Mouse (Mus musculus) frontal cortex, adult (tissue): Measurements from ENCODE around the gene Gm42906.

Experiments used
- ATAC-seq: cut with Nextera tagmentation; 2 replicates; pipeline ENCODE4 v1.9.2; 2017; ENCODE audit warnings: mild to moderate bottlenecking, moderate library complexity, mixed read lengths; ENCODE audit not compliant: low TSS enrichment

Gene Gm42906

DNA sequence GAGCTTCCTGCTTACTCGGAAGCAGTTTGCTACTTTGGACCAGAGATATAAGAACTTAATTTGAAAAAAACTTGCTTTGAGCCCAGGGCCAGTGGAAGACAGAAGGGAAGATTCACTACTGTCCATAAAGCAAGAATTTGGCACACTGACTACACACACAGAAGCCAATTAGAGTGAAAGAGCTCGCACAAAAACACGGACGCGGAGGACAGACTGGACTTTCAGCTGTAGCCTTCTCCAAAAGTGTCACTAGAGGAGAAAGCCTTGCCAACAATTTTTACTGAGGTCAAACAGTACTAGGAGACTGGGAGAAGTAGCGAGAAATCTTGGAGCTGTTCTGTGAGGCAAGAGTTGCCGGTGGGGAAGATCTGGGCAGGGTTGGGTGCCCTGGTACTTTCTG lies 128.4 kb downstream of the Gm42906 start:
- no peak for ATAC-seq

- no peak for ATAC-seq
These were observed 129.6 kb downstream of the Gm42906 start for GRCm38 (mm10) chr5:151298371-151298770.

- ATAC-seq, result no peak
These were observed 131.7 kb downstream of the Gm42906 start for GRCm38 (mm10) chr5:151296244-151296643.

DNA sequence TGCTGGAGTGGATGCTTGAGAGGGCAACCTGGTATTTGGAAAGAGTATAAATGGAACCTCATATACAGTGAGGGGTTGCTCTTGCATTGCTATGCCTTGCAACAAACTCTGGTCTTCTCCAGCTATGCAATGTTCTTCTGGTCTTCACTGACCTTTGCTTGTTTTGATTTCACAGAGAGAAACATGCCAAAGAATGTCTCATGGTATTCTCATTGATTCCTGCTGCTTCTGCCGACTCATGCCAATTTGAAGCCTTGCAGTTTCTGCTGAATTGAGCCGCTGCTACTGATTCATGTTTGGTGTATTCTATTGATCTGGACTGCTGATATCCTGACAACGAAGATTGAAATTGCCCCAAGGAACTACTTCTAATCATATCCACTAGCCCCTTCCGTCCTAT lies 134.4 kb downstream of the Gm42906 start:
- no peak for ATAC-seq

GRCm38 (mm10) chr5:151292310-151292709 lies 135.7 kb downstream of the Gm42906 start:
- no peak for ATAC-seq

DNA sequence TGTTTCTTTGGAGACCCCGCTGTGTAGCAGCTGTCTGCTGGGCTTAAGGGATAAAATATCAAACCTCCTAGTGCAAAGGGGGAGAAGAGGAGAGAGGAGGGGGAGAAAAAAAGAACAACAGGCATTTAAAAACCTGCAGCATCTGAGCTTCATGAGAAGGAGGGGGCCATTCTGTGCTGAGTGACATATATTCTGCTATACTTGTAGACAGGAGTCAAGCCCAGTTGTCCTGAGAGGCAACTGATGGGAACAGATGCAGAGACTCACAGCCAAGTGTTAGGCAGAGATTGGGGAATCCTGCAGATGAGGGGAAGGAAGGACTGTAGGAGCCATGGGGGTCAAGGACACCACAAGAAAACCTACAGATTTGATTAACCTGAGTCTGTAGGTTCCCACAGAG lies 141.6 kb downstream of the Gm42906 start:
- no peak for ATAC-seq

DNA sequence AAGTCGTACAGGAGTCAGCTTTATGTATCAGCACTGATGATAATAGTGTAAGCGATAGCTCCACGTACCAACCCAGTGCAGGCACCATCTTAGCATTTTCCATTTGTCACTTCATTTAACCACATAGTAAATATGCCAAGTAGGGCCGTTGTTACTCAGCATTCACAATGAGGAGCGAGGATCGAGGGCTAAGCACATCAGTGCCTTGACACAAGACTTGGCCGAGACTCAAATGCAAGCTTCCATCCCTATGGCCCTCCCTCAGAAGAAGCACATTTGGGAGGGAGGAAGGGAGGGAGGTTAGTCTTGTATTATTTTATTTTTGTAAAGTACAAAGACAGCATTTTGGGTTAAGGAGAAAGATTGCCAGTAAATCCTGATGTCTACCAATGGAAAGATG lies 148.4 kb downstream of the Gm42906 start:
- no peak for ATAC-seq

GRCm38 (mm10) chr5:151277927-151278326 lies 150.0 kb downstream of the Gm42906 start:
- ATAC-seq, result no peak

- no peak for ATAC-seq
These were observed 152.0 kb downstream of the Gm42906 start for GRCm38 (mm10) chr5:151275986-151276385.

DNA sequence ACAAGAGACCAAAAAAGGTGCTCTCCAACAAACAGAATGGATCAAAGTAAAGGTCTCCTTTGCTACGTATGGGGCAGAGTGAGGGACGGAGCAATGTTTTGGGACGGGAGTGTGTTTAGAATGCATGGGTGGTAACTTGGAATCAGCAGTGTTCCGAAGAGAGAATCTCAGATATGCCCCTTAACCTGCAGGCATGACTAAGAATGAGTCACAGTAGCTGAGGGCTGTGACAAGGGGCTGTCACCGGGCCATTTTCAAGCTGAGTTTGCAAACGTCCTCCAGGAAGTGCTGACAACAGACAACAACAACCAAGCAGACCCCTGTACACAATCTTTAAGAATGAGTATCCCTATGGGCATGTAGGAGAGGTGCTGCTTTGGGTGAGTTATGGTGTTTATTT lies 153.7 kb downstream of the Gm42906 start:
- ATAC-seq, result no peak

DNA sequence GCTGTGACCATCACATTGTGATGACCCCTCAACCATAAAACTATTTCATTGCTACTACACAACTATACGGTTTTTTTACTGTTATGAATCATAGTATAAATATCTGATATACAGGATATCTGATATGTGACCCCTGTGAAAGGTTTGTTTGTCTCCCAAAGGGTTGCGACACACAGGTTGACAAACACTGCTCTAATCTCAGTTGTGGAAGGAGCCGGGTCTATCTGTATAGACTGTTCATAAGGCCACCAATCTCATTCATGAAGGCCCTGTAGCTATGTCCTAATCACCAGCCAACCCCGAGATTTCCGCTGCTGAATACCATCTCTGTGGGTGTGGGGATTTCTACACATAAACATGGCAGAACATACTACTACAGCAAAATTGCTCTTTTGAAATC lies 157.1 kb downstream of the Gm42906 start:
- ATAC-seq, result no peak

GRCm38 (mm10) chr5:151266896-151267634 lies 160.9 kb downstream of the Gm42906 start:
- ATAC-seq, result no peak

DNA sequence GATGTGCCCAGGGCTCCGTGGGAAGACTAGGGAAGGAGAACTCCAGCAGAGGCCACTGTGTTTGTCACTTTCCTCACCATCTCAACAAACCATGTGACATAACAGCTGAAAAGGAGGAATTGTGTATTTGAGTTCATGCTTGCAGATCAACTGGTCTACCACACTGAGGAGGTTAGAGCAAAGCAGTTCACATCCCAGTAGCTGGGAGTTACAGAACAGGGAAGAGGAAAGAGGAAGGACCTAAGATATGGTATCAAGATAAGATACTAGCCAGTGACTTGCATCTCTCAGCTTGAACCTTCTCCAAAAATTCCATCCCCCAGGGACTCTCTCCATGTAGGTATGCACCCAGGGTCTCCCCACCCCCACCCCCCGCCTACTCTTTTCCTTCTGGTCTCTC lies 166.4 kb downstream of the Gm42906 start:
- no peak for ATAC-seq

GRCm38 (mm10) chr5:151252213-151252612 lies 175.8 kb downstream of the Gm42906 start:
- peak; percentile 84 for ATAC-seq

DNA sequence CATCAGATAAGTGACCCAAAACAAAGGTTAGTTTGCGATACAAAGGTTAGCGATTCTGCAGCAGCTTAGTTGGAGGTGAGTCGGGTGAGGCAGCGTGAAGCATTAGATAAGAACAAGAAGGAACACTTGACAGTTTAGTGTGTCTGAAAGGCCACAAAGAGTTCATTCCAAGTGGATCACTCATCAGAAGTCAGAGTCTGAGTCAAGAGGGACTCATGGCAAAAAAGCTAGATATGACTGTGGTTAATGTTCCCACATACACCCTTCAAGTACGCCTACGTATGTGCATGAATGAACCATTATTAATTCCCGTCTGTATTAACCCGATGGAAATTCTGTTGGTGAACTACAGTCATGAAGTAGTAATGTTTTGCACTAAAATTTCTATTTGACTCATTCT lies 176.3 kb downstream of the Gm42906 start:
- ATAC-seq, result no peak

GRCm38 (mm10) chr5:151248671-151249620 lies 179.0 kb downstream of the Gm42906 start:
- ATAC-seq, result peak; percentile 91

DNA sequence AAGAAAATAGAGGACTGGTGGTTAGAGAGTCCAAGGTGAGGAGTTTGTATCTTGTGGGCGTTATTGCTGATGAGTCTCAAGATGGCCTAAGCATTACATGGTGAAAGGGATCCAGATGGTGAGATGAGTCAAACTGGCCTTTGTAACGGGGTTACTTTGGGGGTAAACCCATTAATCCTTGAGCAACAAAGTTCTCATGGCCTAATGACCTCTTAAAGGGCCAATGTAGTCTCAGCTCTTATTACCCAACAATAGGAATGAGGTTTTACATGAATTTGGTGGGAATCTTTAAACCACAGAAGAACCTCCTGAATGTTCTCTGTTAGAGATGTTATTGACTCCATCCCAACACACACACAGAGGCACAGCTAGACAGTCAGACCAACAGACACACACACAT lies 179.9 kb downstream of the Gm42906 start:
- no peak for ATAC-seq

DNA sequence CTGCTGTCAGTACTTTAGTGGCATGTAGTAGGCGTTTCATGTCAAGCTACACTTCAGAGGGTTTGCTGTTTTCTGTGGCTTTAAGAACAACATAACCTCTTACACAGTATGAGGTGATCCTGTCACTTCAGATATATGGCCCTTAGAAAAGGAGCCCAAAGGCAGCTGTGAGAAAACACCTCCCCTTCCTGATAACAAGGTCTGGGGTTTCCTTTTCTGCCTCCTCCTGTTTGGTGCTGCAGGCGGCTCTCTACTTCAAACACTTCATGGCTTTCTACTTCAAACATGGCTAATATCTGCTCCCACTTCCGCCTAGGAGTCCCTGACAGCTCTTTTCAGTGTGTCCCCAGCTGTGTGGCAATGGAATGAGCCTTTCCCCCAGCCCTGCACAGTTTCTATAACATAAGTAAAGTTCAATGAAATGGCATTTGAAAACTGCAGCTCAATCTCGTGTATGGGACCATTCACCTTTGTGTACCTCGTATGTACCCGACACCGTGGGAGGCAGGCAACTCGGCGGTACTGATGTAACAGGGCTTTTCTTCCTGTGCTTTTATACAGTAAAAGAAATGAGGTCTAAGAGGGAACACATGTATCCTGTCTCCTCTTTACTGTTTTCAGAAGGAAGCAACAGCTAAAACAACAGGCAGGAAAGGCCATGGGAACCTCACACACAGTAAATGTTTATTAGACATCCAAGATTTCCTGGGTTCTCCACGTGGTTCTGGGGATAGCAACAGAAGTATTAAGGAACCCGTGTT lies 180.7 kb downstream of the Gm42906 start:
- no peak for ATAC-seq

- no peak for ATAC-seq
These were observed 181.7 kb downstream of the Gm42906 start for GRCm38 (mm10) chr5:151246287-151246686.

DNA sequence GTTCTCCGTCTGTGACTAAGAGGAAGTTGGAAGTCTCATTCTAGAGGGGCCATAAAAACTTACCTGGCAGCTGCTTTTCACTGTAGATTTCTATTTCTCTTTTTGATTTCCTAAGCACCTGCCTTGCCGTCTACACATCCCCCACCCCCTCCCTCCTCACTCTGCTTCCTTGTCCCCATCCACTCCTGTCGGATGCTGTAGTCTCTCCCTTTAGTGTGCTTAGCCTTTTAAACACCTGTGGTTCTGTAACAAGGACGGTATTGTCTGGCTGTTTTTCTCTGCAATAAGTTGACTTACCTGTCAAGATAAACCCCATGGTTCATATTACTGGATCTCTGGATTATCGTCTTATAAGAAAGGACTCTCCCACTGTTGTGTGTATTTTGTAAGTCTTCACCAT lies 182.4 kb downstream of the Gm42906 start:
- ATAC-seq, result no peak

DNA sequence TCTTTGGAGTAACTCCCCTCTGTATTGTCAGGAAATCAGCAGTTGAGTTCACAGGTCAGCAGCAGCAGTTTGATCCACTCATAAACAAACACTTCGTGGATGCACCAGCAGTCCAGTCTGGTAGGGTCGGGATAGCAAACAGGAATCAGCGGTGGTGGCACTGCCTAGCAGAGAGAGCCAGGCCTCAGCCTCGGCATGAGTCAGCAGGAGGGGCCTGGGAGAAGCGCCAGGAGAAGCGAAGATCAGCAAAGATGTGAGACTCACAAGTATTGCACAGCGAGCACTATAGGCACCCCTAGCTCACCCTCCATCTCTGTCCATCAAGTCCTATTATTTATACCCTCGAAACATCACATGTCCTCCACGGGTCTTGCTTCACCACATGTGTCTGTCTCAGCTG lies 189.2 kb downstream of the Gm42906 start:
- no peak for ATAC-seq

- no peak for ATAC-seq
These were observed 191.6 kb downstream of the Gm42906 start for GRCm38 (mm10) chr5:151236411-151236810.
